Mouse (Mus musculus) ES-Bruce4 (cell line): ENCODE data around the gene Notum. TPM values are rescaled to one million over a fixed set of nuclear protein-coding genes. Genes with fewer than 3 reads are reported as not detected.

Source experiments
- H3K27ac ChIP-seq: 2 replicates; pipeline ENCODE4 v1.5.1; 2012; ENCODE audit warnings: low read length, inconsistent platforms; ENCODE audit not compliant: insufficient read depth
- H3K27me3 ChIP-seq: 2 replicates; pipeline ENCODE4 v1.6.1; 2012; ENCODE audit warnings: mild to moderate bottlenecking, low read length, inconsistent platforms; ENCODE audit not compliant: control insufficient read depth, poor library complexity, insufficient read depth, severe bottlenecking
- H3K36me3 ChIP-seq: 2 replicates; pipeline ENCODE4 v1.6.1; 2012; ENCODE audit warnings: inconsistent platforms, mild to moderate bottlenecking, low read length, moderate library complexity; ENCODE audit not compliant: control insufficient read depth, poor library complexity, insufficient read depth, severe bottlenecking
- H3K4me1 ChIP-seq: one replicate; pipeline ENCODE4 v1.8.1; 2011; ENCODE audit warnings: low read length; ENCODE audit not compliant: control insufficient read depth, insufficient read depth
- H3K4me3 ChIP-seq: 2 replicates; pipeline ENCODE4 v1.5.1; 2011; ENCODE audit warnings: low read depth, mild to moderate bottlenecking, low read length
- H3K9ac ChIP-seq: 2 replicates; pipeline ENCODE4 v1.6.1; 2012; ENCODE audit warnings: low read depth, mild to moderate bottlenecking, inconsistent platforms; ENCODE audit not compliant: poor library complexity, severe bottlenecking
- H3K9me3 ChIP-seq: replicated peaks from 2 replicates; pipeline ENCODE4 v1.6.1; 2012; ENCODE audit warnings: mild to moderate bottlenecking, low read length, inconsistent platforms; ENCODE audit not compliant: control insufficient read depth, poor library complexity, insufficient read depth, severe bottlenecking
- CTCF ChIP-seq: IDR thresholded peaks from one replicate; pipeline ENCODE4 v1.8.1; 2011; ENCODE audit warnings: low read depth, low read length
- EP300 ChIP-seq: IDR thresholded peaks from 2 replicates; pipeline ENCODE4 v1.6.1; 2011; ENCODE audit warnings: low read depth, low read length; ENCODE audit not compliant: insufficient read depth
- POLR2A ChIP-seq: IDR thresholded peaks from one replicate; pipeline ENCODE4 v1.8.1; 2011; ENCODE audit warnings: low read length; ENCODE audit not compliant: insufficient read depth
- polyA plus RNA-seq: library from polyadenylated mRNA; stranded (reverse); fragments of >200 nt; gene quantifications from 2 replicates; pipeline ENCODE4 v1.2.4, GENCODE M21; 2011; ENCODE audit warnings: low read depth; ENCODE audit not compliant: missing spikeins, insufficient read depth, insufficient read length

The Notum gene
- polyA plus RNA-seq, 1 experiment, result 2.3 TPM

- Histone ChIP-seq H3K36me3 (no peaks in the 10 kb centered on the region), H3K4me3 (no peak overlapping the region), H3K27ac (no peak overlapping the region), H3K9me3 (no peaks in the 10 kb centered on the region), H3K27me3 (no peaks in the 10 kb centered on the region), H3K4me1 (peaks cover 9% of the 10 kb centered on the region), H3K9ac (no peak overlapping the region)
- no peak for TF ChIP-seq EP300
- no peak for TF ChIP-seq CTCF
- TF ChIP-seq POLR2A, result no peak
These were observed 19.7 kb downstream of the Notum start for GRCm38 (mm10) chr11:120641255-120641654.

DNA sequence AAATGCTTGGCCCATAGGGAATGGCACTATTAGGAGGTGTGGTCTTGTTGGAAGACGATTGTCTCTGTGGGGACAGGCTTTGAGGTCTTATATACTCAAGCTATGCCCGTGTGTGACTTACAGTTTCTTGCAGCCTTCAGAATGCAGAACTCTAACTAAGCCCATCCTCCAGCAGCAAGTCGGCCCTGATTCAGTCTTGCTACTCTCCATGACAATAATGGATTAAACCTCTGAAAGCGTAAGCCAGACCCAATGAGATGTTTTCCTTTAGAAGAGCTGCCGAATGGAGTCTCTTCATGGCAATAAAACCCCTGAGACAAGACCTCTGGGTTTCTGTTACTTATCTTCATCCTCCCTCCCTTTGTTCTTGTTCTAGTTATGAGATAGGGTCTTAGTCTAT lies 26.2 kb downstream of the Notum start:
- Histone ChIP-seq H3K9ac (peak overlapping the region; percentile 99; the same call in 1 of the 2 replicates), H3K27me3 (no peaks in the 10 kb centered on the region), H3K4me1 (no peaks in the 10 kb centered on the region), H3K4me3 (no peak overlapping the region), H3K9me3 (no peaks in the 10 kb centered on the region), H3K36me3 (no peaks in the 10 kb centered on the region), H3K27ac (no peak overlapping the region)
- TF ChIP-seq POLR2A (no peak), CTCF (no peak), EP300 (no peak)

- TF ChIP-seq CTCF (no peak), POLR2A (peak; percentile 36)
- Histone ChIP-seq H3K4me1 (no peaks in the 10 kb centered on the region), H3K9ac (peak within 1 kb of the TSS; percentile 99), H3K4me3 (peak within 1 kb of the TSS; percentile 93), H3K27me3 (no peaks in the 10 kb centered on the region), H3K9me3 (no peaks in the 10 kb centered on the region), H3K27ac (peak within 1 kb of the TSS; percentile 68), H3K36me3 (peaks cover 6% of the 10 kb centered on the region; the same call in 1 of the 2 replicates)
These were observed 27.2 kb downstream of the Notum start, which contains the start of gene Mafg for GRCm38 (mm10) chr11:120633520-120634343. Gene Mafg, minus strand, starts transcription at chr11:120633600.

- no peaks in the 10 kb centered on the region for H3K9me3 ChIP-seq
- peak overlapping the region; percentile 99 for H3K9ac ChIP-seq
- TF ChIP-seq CTCF (no peak), POLR2A (no peak), EP300 (no peak)
- H3K36me3 ChIP-seq, result peaks cover 8% of the 10 kb centered on the region; the same call in 1 of the 2 replicates
- H3K27me3 ChIP-seq, result no peaks in the 10 kb centered on the region
- peak overlapping the region; percentile 93 for H3K4me3 ChIP-seq
- H3K4me1 ChIP-seq, result no peaks in the 10 kb centered on the region
- H3K27ac ChIP-seq, result peak overlapping the region; percentile 44
These were observed 28.1 kb downstream of the Notum start for GRCm38 (mm10) chr11:120632559-120633519.

- H3K4me3 ChIP-seq, result peak overlapping the region; percentile 93
- no peak for TF ChIP-seq EP300
- peaks cover 8% of the 10 kb centered on the region; the same call in 1 of the 2 replicates for H3K36me3 ChIP-seq
- peak overlapping the region; percentile 44; the same call in 1 of the 2 replicates for H3K27ac ChIP-seq
- H3K27me3 ChIP-seq, result no peaks in the 10 kb centered on the region
- H3K9ac ChIP-seq, result peak overlapping the region; percentile 99
- no peaks in the 10 kb centered on the region for H3K9me3 ChIP-seq
- no peaks in the 10 kb centered on the region for H3K4me1 ChIP-seq
These were observed 29.1 kb downstream of the Notum start for GRCm38 (mm10) chr11:120631726-120632448.
